Comparison of ENCODE assay signal across 22 mouse cellular contexts in genomic region chr13:37715770-37716693, GRCm38 (mm10).
DNase-seq lines count a peak whose midpoint lies in the region; ATAC-seq and TF ChIP-seq lines count a peak whose summit lies in the region.
"Had no signal": no experiment of that assay in that cellular context is flagged by ENCODE, and none has a peak within 500 bp of the region (broad histone marks: within the 10 kb centered on the region; RNA-seq: fewer than 3 reads in every experiment).

No protein-coding gene starts in this region.

- ATAC-seq in intestine, postnatal 0 days: peak; percentile 69
- ATAC-seq: forebrain, embryonic 15.5 days had no signal

- no peaks in the 10 kb centered on the region; the same call in 1 of the 2 replicates for H3K4me1 ChIP-seq in testis, adult 2 months (ENCODE audit: control insufficient read depth, insufficient read depth, low read length)
- peaks cover 10% of the 10 kb centered on the region for H3K4me1 ChIP-seq in intestine, postnatal 0 days (replicated peaks; ENCODE audit: control insufficient read depth, insufficient read depth, low read length)
- H3K4me1 ChIP-seq: embryonic facial prominence, embryonic 12.5 days; forebrain, embryonic 15.5 days; limb, embryonic 10.5 days; neural tube, embryonic 13.5 days had no signal

- TF ChIP-seq CTCF in testis, adult 2 months (IDR thresholded peaks at IDR 0.05; ENCODE audit: control insufficient read depth, insufficient read depth, insufficient replicate concordance, low read depth, low read length): no peak
- TF ChIP-seq CTCF in intestine, postnatal 0 days (IDR thresholded peaks at IDR 0.05; ENCODE audit: low read depth): no peak

- 0 out of 2 replicates have a peak overlapping the region, but pooled peaks have one; percentile 28 for H3K27ac ChIP-seq in testis, adult 2 months (ENCODE audit: control insufficient read depth, insufficient read depth, low read depth, low read length)
- H3K27ac ChIP-seq in intestine, postnatal 0 days (ENCODE audit: low read depth, low read length): peak overlapping the region; percentile 85
- H3K27ac ChIP-seq: embryonic facial prominence, embryonic 12.5 days; forebrain, embryonic 15.5 days; hindbrain, embryonic 10.5 days; limb, embryonic 10.5 days; midbrain, embryonic 10.5 days; neural tube, embryonic 13.5 days had no signal

- no peaks in the 10 kb centered on the region for H3K36me3 ChIP-seq in testis, adult 2 months (ENCODE audit: control insufficient read depth, insufficient read depth, low read length)
- H3K36me3 ChIP-seq in intestine, postnatal 0 days (ENCODE audit: control insufficient read depth, insufficient read depth): no peaks in the 10 kb centered on the region
- no peaks in the 10 kb centered on the region for H3K36me3 ChIP-seq in myocyte (ENCODE audit: control insufficient read depth, insufficient read depth)
- H3K36me3 ChIP-seq: embryonic facial prominence, embryonic 12.5 days; forebrain, embryonic 15.5 days; hindbrain, embryonic 10.5 days; limb, embryonic 10.5 days; midbrain, embryonic 10.5 days; neural tube, embryonic 13.5 days had no signal

- DNase-seq in testis, postnatal 14 days (ENCODE audit: low spot score): no peak
- no peak for DNase-seq in spleen, postnatal 10 days (ENCODE audit: low spot score in 2 of 2)
- DNase-seq in right cerebral cortex, adult 2 months (ENCODE audit: low spot score in 2 of 2): no peak
- DNase-seq in spleen, postnatal 14 days (ENCODE audit: low spot score in 2 of 2): no peak
- DNase-seq: adrenal gland, adult 8-10 months; B cell, adult 2 months; cerebellum, adult 9-10 months; gastrocnemius, postnatal 14 days; layer of hippocampus, adult 9-11 months; lung, adult 2 months; right cerebral cortex, adult 18-20 months; thymus, postnatal 25 days had no signal

- peak overlapping the region; percentile 41 for H3K4me3 ChIP-seq in testis, adult 2 months (ENCODE audit: control insufficient read depth, low read depth, low read length)
- H3K4me3 ChIP-seq in intestine, postnatal 0 days (ENCODE audit: low read depth, low read length): no peak overlapping the region
- no peak overlapping the region for H3K4me3 ChIP-seq in myocyte
- H3K4me3 ChIP-seq: embryonic facial prominence, embryonic 12.5 days; erythroblast, embryonic 14.5 days; forebrain, embryonic 15.5 days; hindbrain, embryonic 10.5 days; limb, embryonic 10.5 days; midbrain, embryonic 10.5 days; neural tube, embryonic 13.5 days had no signal

- TF ChIP-seq POLR2A in testis, adult 2 months (IDR thresholded peaks at IDR 0.05; ENCODE audit: control insufficient read depth, low read depth, low read length): no peak
- no peak for TF ChIP-seq POLR2A in myocyte (IDR thresholded peaks at IDR 0.05; ENCODE audit: insufficient read length, low read depth)

- H3K9ac ChIP-seq in intestine, postnatal 0 days (ENCODE audit: low read depth, low read length): no peak overlapping the region; the same call in 1 of the 2 replicates
- H3K9ac ChIP-seq: embryonic facial prominence, embryonic 12.5 days; forebrain, embryonic 15.5 days; neural tube, embryonic 13.5 days had no signal

- H3K4me2 ChIP-seq in intestine, postnatal 0 days (replicated peaks; ENCODE audit: low read depth): no peak overlapping the region
- H3K4me2 ChIP-seq in myocyte (ENCODE audit: low read depth): no peak overlapping the region
- H3K4me2 ChIP-seq: embryonic facial prominence, embryonic 12.5 days; forebrain, embryonic 15.5 days; neural tube, embryonic 13.5 days had no signal

- 35% methylated on average over 15 of the region's 15 CpGs for WGBS in intestine, postnatal 0 days

- H3K27me3 ChIP-seq in testis, adult 2 months (ENCODE audit: control insufficient read depth, insufficient read depth, low read length): no peaks in the 10 kb centered on the region
- no peaks in the 10 kb centered on the region for H3K27me3 ChIP-seq in intestine, postnatal 0 days (replicated peaks; ENCODE audit: control insufficient read depth, insufficient read depth, low read length)
- H3K27me3 ChIP-seq in myocyte (ENCODE audit: control insufficient read depth, insufficient read depth, insufficient read length): no peaks in the 10 kb centered on the region
- H3K27me3 ChIP-seq: embryonic facial prominence, embryonic 12.5 days; forebrain, embryonic 15.5 days; neural tube, embryonic 13.5 days had no signal

- H3ac ChIP-seq in myocyte (ENCODE audit: control insufficient read depth, insufficient read length): no peak overlapping the region

- H3K9me3 ChIP-seq in intestine, postnatal 0 days (ENCODE audit: control insufficient read depth): no peaks in the 10 kb centered on the region
- H3K9me3 ChIP-seq: embryonic facial prominence, embryonic 12.5 days; forebrain, embryonic 15.5 days; hindbrain, embryonic 10.5 days; limb, embryonic 10.5 days; midbrain, embryonic 10.5 days; neural tube, embryonic 13.5 days had no signal

- no peaks in the 10 kb centered on the region for H3K79me2 ChIP-seq in myocyte (ENCODE audit: control insufficient read depth, insufficient read depth)

TF ChIP-seq in myocyte, 11 proteins besides CTCF, POLR2A, EP300 and RAD21:
- TF ChIP-seq CEBPB (IDR thresholded peaks at IDR 0.05; ENCODE audit: insufficient read depth, poor library complexity, severe bottlenecking) (peak; percentile 86), POLR2AphosphoS2 (IDR thresholded peaks at IDR 0.05; ENCODE audit: insufficient read length, low read depth) (no peak)
